Mouse (Mus musculus): ENCODE data around the gene Olfr373.
"Not testable (repeated sequence)": the region's sequence is repeated elsewhere in the genome, so short reads cannot be mapped to it uniquely, and the experiment has no call there.

Olfr373 gene

GRCm38 (mm10) chr8:72082877-72083276, at the start of gene Olfr373:
Olfr373 (plus strand) TSS chr8:72083177.
- DNase-seq (ENCODE audit: low spot score in 2 of 2): not testable (repeated sequence)

- DNase-seq (ENCODE audit: low spot score in 2 of 2): not testable (repeated sequence)
Observed at GRCm38 (mm10) chr8:72040918-72041317, 42.1 kb upstream of the Olfr373 start, which contains the start of gene Olfr372. Olfr372 (plus strand) TSS chr8:72041218.

- no peak for DNase-seq (ENCODE audit: low spot score in 2 of 2)
Observed at GRCm38 (mm10) chr8:72042493-72042892, 40.5 kb upstream of the Olfr373 start.

GRCm38 (mm10) chr8:72054633-72055032, 28.3 kb upstream of the Olfr373 start:
- DNase-seq (ENCODE audit: low spot score in 2 of 2): not testable (repeated sequence)

- not testable (repeated sequence) for DNase-seq (ENCODE audit: low spot score in 2 of 2)
Observed at GRCm38 (mm10) chr8:72057643-72058042, 25.3 kb upstream of the Olfr373 start.

- not testable (repeated sequence) for DNase-seq (ENCODE audit: low spot score in 2 of 2)
Observed at GRCm38 (mm10) chr8:72066819-72067399, 16.1 kb upstream of the Olfr373 start.

- no peak for DNase-seq (ENCODE audit: low spot score in 2 of 2)
Observed at GRCm38 (mm10) chr8:72084744-72085143, 1.8 kb downstream of the Olfr373 start.

GRCm38 (mm10) chr8:72087611-72088010, 4.6 kb downstream of the Olfr373 start:
- DNase-seq (ENCODE audit: low spot score in 2 of 2): not testable (repeated sequence)

GRCm38 (mm10) chr8:72096721-72097120, 13.7 kb downstream of the Olfr373 start:
- not testable (repeated sequence) for DNase-seq (ENCODE audit: low spot score in 2 of 2)

- peak in 1 of 2 experiments; percentile 1 for DNase-seq (ENCODE audit: low spot score in 2 of 2)
Observed at GRCm38 (mm10) chr8:72099377-72100103, 16.6 kb downstream of the Olfr373 start.

- no peak for DNase-seq (ENCODE audit: low spot score in 2 of 2)
Observed at GRCm38 (mm10) chr8:72105165-72105564, 22.2 kb downstream of the Olfr373 start.

- no peak for DNase-seq (ENCODE audit: low spot score in 2 of 2)
Observed at GRCm38 (mm10) chr8:72106740-72107139, 23.8 kb downstream of the Olfr373 start, which contains the start of gene Olfr374. Olfr374 (plus strand) TSS chr8:72107040.

- DNase-seq (ENCODE audit: low spot score in 2 of 2): no peak
Observed at GRCm38 (mm10) chr8:72110876-72111275, 27.9 kb downstream of the Olfr373 start.

GRCm38 (mm10) chr8:72112486-72112885, 29.5 kb downstream of the Olfr373 start:
- no peak for DNase-seq (ENCODE audit: low spot score in 2 of 2)

GRCm38 (mm10) chr8:72115202-72115601, 32.2 kb downstream of the Olfr373 start:
- no peak for DNase-seq (ENCODE audit: low spot score in 2 of 2)

- DNase-seq (ENCODE audit: low spot score in 2 of 2): no peak
Observed at GRCm38 (mm10) chr8:72118616-72119015, 35.6 kb downstream of the Olfr373 start.

- DNase-seq (ENCODE audit: low spot score in 2 of 2): not testable (repeated sequence)
Observed at GRCm38 (mm10) chr8:72121486-72121885, 38.5 kb downstream of the Olfr373 start.

GRCm38 (mm10) chr8:72121997-72122396, 39.0 kb downstream of the Olfr373 start:
- DNase-seq (ENCODE audit: low spot score in 2 of 2): no peak

GRCm38 (mm10) chr8:72127834-72128233, 44.9 kb downstream of the Olfr373 start:
- no peak for DNase-seq (ENCODE audit: low spot score in 2 of 2)

GRCm38 (mm10) chr8:72131251-72131650, 48.3 kb downstream of the Olfr373 start:
- DNase-seq (ENCODE audit: low spot score in 2 of 2): no peak

GRCm38 (mm10) chr8:72131901-72132300, 48.9 kb downstream of the Olfr373 start:
- no peak for DNase-seq (ENCODE audit: low spot score in 2 of 2)

GRCm38 (mm10) chr8:72132417-72132816, 49.4 kb downstream of the Olfr373 start:
- DNase-seq (ENCODE audit: low spot score in 2 of 2): no peak

GRCm38 (mm10) chr8:72132891-72133290, 49.9 kb downstream of the Olfr373 start:
- no peak for DNase-seq (ENCODE audit: low spot score in 2 of 2)

All from frontal cortex, postnatal 36 days (tissue).